Mouse (Mus musculus) stomach, postnatal 0 days (tissue): ENCODE data around the gene Trim12a. TPM values are rescaled to one million over a fixed set of nuclear protein-coding genes. Genes with fewer than 3 reads are reported as not detected.
"Not testable (repeated sequence)": the region's sequence is repeated elsewhere in the genome, so short reads cannot be mapped to it uniquely, and the experiment has no call there.

Source experiments
- ATAC-seq: fragments of 200-750 bp; cut with Nextera tagmentation; 2 replicates; pipeline ENCODE4 v1.8.0; 2017; ENCODE audit not compliant: low FRiP score, low TSS enrichment
- DNase-seq: peaks from one replicate; pipeline ENCODE4 v3.0.0-alpha.2; 2016; ENCODE audit warnings: low spot score
- H3K27ac ChIP-seq: fragments of 300-500 bp; sonication (generic); replicated peaks from 2 replicates; pipeline ENCODE4 v1.5.1; 2014; ENCODE audit warnings: mild to moderate bottlenecking, control low read depth
- H3K27me3 ChIP-seq: fragments of 300-500 bp; sonication (generic); 2 replicates; pipeline ENCODE4 v1.6.1; 2014; ENCODE audit warnings: low read length; ENCODE audit not compliant: control insufficient read depth, insufficient read depth
- H3K36me3 ChIP-seq: fragments of 300-500 bp; sonication (generic); 2 replicates; pipeline ENCODE4 v1.6.1; 2014; ENCODE audit warnings: low read length, mixed read lengths; ENCODE audit not compliant: control insufficient read depth, insufficient read depth
- H3K4me1 ChIP-seq: fragments of 300-500 bp; sonication (generic); replicated peaks from 2 replicates; pipeline ENCODE4 v1.6.1; 2014; ENCODE audit warnings: antibody characterized with exemption; ENCODE audit not compliant: control insufficient read depth, insufficient read depth
- H3K4me2 ChIP-seq: fragments of 300-500 bp; sonication (generic); replicated peaks from 2 replicates; pipeline ENCODE4 v1.6.1; 2014; ENCODE audit warnings: low read depth, mild to moderate bottlenecking, control low read depth, moderate library complexity
- H3K4me3 ChIP-seq: fragments of 300-500 bp; sonication (generic); 2 replicates; pipeline ENCODE4 v1.5.1; 2014; ENCODE audit warnings: low read depth, low read length, control low read depth
- H3K9ac ChIP-seq: fragments of 300-500 bp; sonication (generic); 2 replicates; pipeline ENCODE4 v1.6.1; 2014; ENCODE audit warnings: mild to moderate bottlenecking, low read length, control low read depth, mixed read lengths
- H3K9me3 ChIP-seq: fragments of 300-500 bp; sonication (generic); 2 replicates; pipeline ENCODE4 v1.6.1; 2016; ENCODE audit warnings: low read length; ENCODE audit not compliant: control insufficient read depth
- CTCF ChIP-seq: IDR thresholded peaks from 2 replicates; pipeline ENCODE4 v1.5.1; 2016; ENCODE audit warnings: antibody characterized with exemption, low read depth, mild to moderate bottlenecking, moderate library complexity
- EP300 ChIP-seq: optimal IDR thresholded peaks from 2 replicates; pipeline ENCODE3; 2016; ENCODE audit warnings: antibody characterized with exemption
- WGBS: fragments of 180-500 bp; shearing (Covaris S2); extraction: QIAGEN DNeasy Blood & Tissue Kit; methylation state at CpG from one replicate; pipeline ENCODE4 v1.1.7; 2014; 5-methylcytosine and 5-hydroxymethylcytosine counted together
- polyA plus RNA-seq: library from polyadenylated mRNA; unstranded; fragments of >200 nt; fragmentation: Nextera tagmentation; extraction: Ambion mirVana; gene quantifications from 2 replicates; pipeline ENCODE4 v1.2.1, GENCODE M21; 2015

Gene Trim12a
- 5.8 and 6.8 TPM in 2 replicates for polyA plus RNA-seq

- DNase-seq, result not testable (repeated sequence)
- peak within 1 kb of the TSS; percentile 61; the same call in 1 of the 2 replicates for H3K27ac ChIP-seq
- 11% methylated on average over 4 of the region's 4 CpGs for WGBS
Measured at GRCm38 (mm10) chr7:104315369-104316080, at the start of gene Trim12a. Gene Trim12a (minus strand): TSS chr7:104315466.

GRCm38 (mm10) chr7:104353600-104353967, 38.3 kb upstream of the Trim12a start:
- Histone ChIP-seq H3K27ac (no peak overlapping the region), H3K27me3 (no peaks in the 10 kb centered on the region), H3K9me3 (no peaks in the 10 kb centered on the region), H3K4me1 (no peaks in the 10 kb centered on the region), H3K4me2 (no peak overlapping the region; the same call in 1 of the 2 replicates), H3K4me3 (no peak overlapping the region), H3K36me3 (no peaks in the 10 kb centered on the region), H3K9ac (no peak overlapping the region)
- TF ChIP-seq EP300, result no peak
- no peak for TF ChIP-seq CTCF
- DNase-seq, result no peak
- WGBS, result 68% methylated on average over 2 of the region's 2 CpGs
- peak; percentile 56; the same call in 1 of the 2 replicates for ATAC-seq

More at GRCm38 (mm10) chr7:104315369-104316080, at the start of gene Trim12a:
- H3K27me3 ChIP-seq, H3K36me3 ChIP-seq, H3K9me3 ChIP-seq, H3K4me1 ChIP-seq: not testable (repeated sequence)
- H3K4me2 ChIP-seq, result peak within 1 kb of the TSS; percentile 51
- peak; percentile 98 for ATAC-seq
- peak within 1 kb of the TSS; percentile 47 for H3K4me3 ChIP-seq
- peak within 1 kb of the TSS; percentile 56 for H3K9ac ChIP-seq

GRCm38 (mm10) chr7:104352717-104353599, 37.7 kb upstream of the Trim12a start, which contains the start of gene Trim12c:
Gene Trim12c (minus strand): TSS chr7:104353362.
- H3K9me3 ChIP-seq, result no peaks in the 10 kb centered on the region
- peak within 1 kb of the TSS; percentile 38; the same call in 1 of the 2 replicates for H3K9ac ChIP-seq
- ATAC-seq, result peak; percentile 100
- H3K27ac ChIP-seq, result peak within 1 kb of the TSS; percentile 58
- H3K4me2 ChIP-seq, result peak within 1 kb of the TSS; percentile 59
- 2% methylated on average over 14 of the region's 14 CpGs for WGBS
- TF ChIP-seq CTCF, result peak; percentile 13; the same call in 1 of the 2 replicates
- TF ChIP-seq EP300, result no peak
- H3K4me1 ChIP-seq, result no peaks in the 10 kb centered on the region
- no peaks in the 10 kb centered on the region for H3K27me3 ChIP-seq
- DNase-seq, result peak; percentile 77
- no peaks in the 10 kb centered on the region for H3K36me3 ChIP-seq
- peak within 1 kb of the TSS; percentile 48 for H3K4me3 ChIP-seq

GRCm38 (mm10) chr7:104348043-104348442, 32.8 kb upstream of the Trim12a start:
- DNase-seq, H3K9ac ChIP-seq, H3K36me3 ChIP-seq, H3K4me3 ChIP-seq, H3K27ac ChIP-seq, H3K4me2 ChIP-seq, H3K4me1 ChIP-seq, ATAC-seq, H3K27me3 ChIP-seq, H3K9me3 ChIP-seq: not testable (repeated sequence)
- WGBS, result 92% methylated on average over 4 of the region's 4 CpGs

- H3K9ac ChIP-seq, H3K4me3 ChIP-seq, H3K4me1 ChIP-seq, H3K27ac ChIP-seq, H3K9me3 ChIP-seq, H3K27me3 ChIP-seq, H3K4me2 ChIP-seq, ATAC-seq, DNase-seq, H3K36me3 ChIP-seq: not testable (repeated sequence)
- 87% methylated on average over 2 of the region's 4 CpGs for WGBS
Measured at GRCm38 (mm10) chr7:104340744-104341143, 25.5 kb upstream of the Trim12a start.

DNA sequence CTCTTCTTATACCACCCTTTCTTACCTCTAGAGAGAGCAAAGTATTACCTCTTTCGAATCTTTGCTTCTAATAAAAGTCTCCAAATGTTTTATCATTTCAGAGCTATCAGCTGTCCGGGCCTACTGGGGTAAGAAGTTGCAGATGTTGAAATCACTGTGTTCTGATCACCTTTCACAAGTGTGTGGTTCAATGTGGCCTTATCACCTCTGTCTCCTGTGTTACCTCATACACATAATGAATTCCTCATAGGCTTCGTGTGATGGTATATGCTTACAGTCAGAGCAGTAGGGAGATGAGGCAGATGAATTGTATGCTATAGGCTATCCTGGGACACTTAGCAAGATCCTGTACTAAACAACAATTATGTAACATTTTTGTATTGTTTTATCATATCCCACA, 20.3 kb upstream of the Trim12a start:
- H3K27me3 ChIP-seq, H3K4me3 ChIP-seq, H3K9me3 ChIP-seq, H3K4me2 ChIP-seq, DNase-seq, H3K4me1 ChIP-seq, H3K9ac ChIP-seq, H3K36me3 ChIP-seq, H3K27ac ChIP-seq, ATAC-seq: not testable (repeated sequence)
- WGBS, result 81% methylated on average over 3 of the region's 3 CpGs

- not testable (repeated sequence) for H3K9me3 ChIP-seq, H3K4me1 ChIP-seq, ATAC-seq
Measured at GRCm38 (mm10) chr7:104329171-104329570, 13.9 kb upstream of the Trim12a start, which contains the start of gene Trim34b. Gene Trim34b (plus strand): TSS chr7:104329471.

More at GRCm38 (mm10) chr7:104329171-104329570, 13.9 kb upstream of the Trim12a start, which contains the start of gene Trim34b:
- H3K27me3 ChIP-seq, H3K9ac ChIP-seq, H3K36me3 ChIP-seq, DNase-seq, H3K27ac ChIP-seq, H3K4me2 ChIP-seq, H3K4me3 ChIP-seq: not testable (repeated sequence)
- 94% methylated on average over 2 of the region's 2 CpGs for WGBS
